Mouse (Mus musculus): Measurements from ENCODE around the gene Stradb.

The Stradb gene

DNA sequence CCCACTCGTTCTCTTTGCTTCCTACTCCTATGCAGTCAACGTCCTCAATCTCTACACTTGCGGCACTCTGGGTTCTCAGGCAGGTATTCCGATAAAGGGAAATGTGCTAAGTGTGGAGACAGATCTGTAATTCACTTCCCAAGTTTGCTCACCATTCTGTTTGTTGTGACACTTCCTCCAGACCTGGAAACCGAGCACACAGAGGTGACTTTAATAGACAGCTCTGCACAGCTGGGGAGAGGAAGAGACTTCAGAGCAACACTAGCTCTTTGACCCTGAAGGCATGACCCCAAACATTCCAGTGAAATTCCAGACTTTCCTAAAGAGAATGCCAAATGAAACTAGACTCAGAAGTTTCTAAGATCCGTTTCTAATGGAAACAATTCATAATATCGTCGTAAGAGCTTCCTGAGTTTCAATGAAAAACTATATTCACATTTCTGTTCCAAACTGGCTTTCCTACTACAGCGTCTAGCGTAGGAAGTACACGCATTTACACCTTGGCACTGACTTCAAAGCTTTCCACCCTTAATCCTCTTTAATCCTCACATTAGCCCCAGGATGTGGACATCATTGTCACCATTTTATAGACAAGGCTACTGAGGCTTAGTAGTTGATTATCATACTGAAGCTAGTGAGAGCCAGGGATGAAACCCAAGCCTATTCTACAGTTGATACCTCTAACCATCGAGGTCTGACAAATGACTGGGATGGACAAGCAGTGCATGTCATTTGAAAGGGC lies 12.0 kb upstream of the Stradb start:
- no peak for DNase-seq

DNA sequence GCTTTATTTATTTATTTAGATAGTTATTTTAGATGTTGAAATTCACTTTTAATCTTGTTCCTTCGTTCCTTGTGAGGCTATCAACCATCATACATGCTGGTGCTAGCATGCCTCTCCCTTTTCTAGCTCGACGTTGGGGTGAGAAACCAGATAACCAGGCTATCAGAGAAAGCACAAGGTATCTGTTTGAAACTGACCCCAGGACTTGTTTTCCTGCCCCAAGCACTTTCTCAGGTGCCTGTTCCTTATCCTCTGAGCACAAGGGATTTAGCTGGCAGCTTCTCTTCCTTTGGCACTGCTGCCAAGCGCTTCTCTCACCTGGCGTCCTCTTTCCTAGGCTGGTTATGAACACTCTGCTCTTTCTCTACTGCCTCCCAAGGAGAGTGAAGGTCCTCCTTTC lies 10.9 kb upstream of the Stradb start:
- peak; percentile 42 to 61 for DNase-seq

DNA sequence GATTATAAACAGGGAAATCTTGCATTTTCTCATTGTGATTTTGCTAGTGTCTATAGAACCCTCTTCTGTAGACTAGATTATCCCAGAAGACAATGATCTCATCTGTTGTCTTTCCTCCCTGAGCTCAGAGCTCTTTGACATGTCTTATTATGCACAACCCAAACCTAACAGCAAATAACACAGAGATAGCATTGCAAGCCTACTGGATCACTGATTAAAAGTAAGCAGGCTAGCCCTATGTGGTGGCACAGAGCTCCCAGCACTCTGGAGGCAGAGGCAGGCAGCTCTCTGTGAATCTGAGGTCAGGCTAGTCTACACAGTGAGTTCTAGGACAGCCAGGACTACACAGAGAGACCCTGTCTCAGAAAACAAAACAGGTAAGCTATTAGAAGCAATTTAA lies 10.5 kb upstream of the Stradb start:
- DNase-seq: no peak

DNA sequence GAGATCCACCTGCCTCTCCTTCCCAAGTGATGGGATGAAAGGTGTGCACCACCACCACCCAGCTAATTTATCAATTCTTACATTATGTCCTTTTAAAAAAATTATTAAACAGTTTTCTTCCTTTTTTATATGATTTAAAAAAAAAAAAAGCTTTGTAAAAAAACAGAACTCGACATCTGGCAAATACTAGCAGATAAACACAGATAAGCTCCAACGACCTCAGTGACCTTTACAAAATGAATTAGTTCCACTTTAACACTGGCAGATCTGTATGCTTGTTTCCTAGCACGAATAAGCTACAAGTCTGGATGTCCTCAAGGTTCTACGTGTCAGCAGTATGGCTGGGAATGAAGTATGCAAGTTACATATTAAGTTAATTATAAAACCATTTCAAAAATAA lies 5.8 kb upstream of the Stradb start:
- DNase-seq: no peak

DNA sequence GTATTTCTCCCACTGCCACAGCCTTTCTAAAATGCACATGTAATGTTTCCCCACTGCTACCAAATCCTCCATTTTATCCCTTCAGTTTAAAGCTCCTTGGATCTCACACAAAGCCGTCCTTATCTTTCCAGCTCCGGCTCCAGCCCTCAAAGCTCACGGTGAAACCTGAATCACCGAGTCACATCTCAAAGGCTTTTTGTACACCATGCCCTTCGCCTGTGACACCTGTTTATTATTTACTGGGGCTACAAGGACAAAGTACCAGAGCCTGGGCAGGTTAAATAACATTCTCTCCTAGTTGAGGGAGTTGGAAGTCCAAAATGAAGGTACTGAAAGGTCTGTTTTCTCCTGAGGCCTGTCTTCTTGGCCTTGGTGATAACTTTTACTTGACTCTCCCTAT lies 3.3 kb upstream of the Stradb start:
- no peak for DNase-seq

DNA sequence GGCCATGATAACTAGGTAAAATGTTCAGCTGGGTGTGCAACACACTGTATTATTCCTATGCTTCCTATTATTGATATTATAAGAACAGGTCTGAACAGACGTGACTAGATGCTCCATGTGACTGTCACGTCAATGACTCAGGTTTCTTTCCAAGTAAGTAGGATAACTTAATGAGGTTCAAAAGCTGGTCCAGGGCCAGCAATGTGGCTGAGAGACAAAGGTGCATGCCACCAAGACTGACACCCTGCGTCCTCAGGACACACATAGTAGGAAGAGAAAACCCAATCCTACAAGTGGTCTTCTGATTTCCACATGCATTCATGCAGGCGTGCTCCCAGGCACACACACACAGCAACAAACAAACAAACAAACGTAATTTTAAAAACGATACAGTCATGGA lies 2.2 kb upstream of the Stradb start:
- no peak for DNase-seq

DNA sequence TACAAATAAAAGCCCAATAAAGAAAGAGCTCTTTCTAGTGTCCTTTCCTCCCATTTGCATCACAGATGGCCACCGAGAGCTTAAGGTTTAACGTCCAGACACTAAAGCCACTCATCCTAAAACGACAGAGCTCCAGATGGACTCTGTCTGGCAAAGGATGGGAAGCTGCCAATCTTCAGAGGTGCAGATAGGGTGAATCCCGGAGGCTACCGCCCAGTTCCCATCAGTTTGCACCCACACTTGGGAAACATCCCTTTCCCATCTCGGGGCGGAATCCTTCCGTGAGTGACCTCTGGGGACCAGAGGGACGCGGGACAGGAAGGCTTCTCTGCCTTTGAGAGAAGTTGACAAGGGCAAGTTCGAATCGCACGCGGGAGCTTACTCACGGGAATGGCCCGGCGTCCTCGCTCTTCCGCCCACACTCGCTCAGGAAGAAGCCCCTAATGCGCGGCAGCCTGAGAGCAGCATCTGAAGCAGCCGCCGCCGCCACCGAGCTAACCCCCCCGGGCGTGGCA lies 414 bp upstream of the Stradb start:
- DNase-seq: peak; percentile 76 to 84

DNA sequence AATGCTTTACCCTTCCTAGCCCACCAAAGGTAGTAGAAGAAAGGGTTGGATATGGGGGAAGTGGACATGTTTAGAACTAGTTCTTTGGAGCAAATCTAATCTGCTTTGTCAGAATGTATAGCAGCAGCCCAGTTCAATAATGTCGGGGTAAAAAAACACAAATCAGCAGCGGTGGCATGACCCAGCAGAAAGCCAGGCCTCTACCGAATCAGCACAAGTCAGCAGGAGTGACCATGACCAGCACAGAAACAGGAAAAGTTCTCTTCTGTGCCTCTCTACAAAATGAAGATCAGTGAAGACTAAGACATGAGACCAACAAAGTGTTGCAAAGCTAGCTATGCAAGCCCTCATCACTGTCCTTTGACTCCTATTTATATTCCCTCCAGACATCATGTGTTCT lies 9.0 kb downstream of the Stradb start:
- no peak for DNase-seq

DNA sequence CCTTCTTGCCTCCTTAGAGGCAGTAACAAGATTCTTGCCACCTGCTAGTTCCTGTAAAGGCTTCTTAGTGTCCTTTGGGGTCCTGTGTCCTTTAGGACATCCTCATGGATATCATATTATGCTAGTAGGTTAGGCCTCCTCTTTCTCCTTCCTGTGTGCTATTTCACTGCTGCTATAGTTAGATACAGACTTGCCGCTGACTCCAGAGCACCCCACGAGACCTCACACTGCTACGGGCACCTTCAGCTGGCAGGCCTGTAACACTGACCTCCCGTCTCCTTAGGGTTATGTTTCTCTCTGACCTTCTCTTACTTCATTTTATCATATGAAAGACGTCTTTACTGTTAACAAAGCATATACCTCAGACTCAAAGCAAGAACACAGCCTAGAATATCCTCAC lies 11.3 kb downstream of the Stradb start:
- no peak for DNase-seq

DNA sequence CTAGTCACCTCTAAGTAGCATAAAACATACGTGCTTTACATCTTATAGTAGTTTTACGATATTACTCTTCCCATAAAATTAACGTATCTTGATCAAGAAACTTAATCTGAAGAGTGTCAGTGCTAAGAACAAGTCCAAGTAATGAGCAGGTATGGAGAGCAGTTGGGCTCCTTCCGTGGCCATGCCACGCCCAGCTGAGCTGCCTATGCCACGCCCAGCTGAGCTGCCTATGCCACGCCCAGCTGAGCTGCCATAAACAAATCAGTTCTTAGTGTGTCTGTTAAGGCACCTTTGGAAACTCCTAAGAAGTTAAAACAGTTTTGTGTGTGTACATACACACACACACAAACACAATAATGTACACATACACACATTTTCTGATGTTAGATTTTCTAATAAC lies 19.8 kb downstream of the Stradb start:
- no peak for DNase-seq

DNA sequence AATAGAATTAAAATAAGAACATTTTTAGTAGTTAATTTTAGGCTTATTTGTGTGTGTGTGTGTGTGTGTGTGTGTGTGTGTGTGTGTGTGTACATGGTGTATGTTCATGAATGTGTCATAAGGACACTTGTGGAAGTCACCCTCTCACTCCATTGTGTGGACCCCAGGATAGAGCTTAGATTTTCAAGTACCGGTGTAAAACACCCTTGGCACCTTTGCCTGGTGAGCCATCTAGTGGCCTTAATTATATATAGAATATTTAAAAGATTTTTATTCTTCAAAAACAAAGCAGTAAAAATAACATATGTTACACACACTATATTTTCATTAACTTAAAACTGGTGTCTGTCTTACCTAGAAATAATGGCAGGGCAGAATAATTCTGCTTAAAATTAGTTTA lies 20.4 kb downstream of the Stradb start:
- DNase-seq: peak in 1 of 2 experiments; percentile 9

DNA sequence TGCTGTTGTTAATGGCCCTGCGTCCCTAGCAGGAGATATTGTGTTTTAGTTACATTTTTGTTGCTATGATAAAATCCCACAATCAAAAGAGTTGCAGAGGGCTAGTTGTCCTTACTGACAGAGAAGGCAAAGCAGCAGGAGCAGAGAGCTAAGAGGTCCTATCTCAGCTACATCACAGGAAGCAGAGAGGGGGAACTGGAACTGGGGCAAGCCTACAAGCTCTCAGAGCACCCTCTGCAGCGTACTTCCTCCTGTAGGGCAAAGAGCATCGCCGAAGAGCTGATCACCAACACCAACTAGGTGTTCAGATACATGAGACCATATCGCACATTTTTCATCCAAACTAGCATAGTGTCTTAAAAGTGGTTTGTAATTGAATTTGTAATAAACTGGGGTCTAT lies 22.0 kb downstream of the Stradb start:
- no peak for DNase-seq

DNA sequence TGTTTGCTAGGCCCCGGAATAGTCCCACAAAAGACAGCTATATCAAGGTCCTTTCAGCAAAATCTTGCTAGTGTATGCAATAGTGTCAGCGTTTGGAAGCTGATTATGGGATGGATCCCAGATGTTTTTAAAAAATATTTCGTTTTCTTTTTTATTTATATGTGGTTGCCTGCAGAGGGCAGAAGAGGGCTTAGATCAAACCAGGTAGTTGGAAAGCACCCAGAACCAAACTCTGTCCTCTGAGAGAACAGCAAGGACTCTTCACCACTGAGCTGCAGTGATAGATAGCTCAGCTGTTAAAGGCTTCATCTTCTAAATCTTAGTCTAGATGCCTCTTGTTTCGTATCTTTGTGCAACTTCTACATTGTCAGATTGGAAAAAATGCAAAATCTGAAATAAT lies 35.9 kb downstream of the Stradb start:
- peak; percentile 26 to 36 for DNase-seq

DNA sequence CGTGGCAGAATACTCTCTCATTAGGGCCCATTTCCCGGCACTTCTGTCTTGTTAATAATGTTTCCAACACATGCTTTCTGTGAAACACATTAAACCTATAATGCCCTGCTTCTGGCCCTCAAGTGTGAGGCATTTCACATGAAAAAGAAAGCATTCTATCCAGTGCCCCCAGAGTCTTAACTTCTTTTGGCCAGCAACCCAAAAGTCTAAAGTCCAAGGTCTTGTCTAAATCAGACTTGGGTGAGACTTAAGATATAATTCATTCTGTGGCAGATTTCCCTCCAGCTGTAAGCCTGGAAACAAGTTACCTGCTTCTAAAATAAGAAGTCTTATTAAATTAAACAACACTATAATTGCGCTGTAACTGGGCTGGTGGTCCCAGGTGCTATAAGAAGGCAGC lies 48.2 kb downstream of the Stradb start:
- DNase-seq: no peak

DNA sequence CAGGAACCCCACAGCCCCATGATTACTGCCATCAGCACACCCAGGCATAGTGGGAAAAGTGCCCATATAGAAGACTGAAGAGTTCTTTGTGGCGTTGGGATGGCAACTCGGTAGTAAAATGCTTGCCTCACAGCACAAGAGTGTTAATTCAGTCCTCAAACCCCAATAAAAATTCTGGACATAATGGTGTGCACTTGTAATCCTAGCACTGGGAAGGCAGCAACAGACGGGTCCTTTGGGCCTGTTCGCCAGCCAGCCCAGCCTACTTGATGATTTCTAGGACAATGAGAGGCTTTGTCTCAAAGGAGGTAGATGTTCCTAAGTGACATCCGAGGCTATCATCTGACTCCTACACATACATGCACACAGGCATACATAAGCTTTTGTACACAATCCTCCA lies 64.4 kb downstream of the Stradb start:
- DNase-seq: no peak
